Mouse (Mus musculus) midbrain, embryonic 16.5 days (tissue): ENCODE measurements around the gene Mks1. TPM values are rescaled to one million over a fixed set of nuclear protein-coding genes. Genes with fewer than 3 reads are reported as not detected.

Experiments used
- ATAC-seq: fragments of 200-750 bp; cut with Nextera tagmentation; 2 replicates; pipeline ENCODE4 v1.8.0; 2017; ENCODE audit warnings: moderate TSS enrichment
- H3K27ac ChIP-seq: fragments of 300-500 bp; sonication (generic); 2 replicates; pipeline ENCODE4 v1.5.1; 2014; ENCODE audit warnings: mild to moderate bottlenecking, low read length, mixed read lengths
- H3K27me3 ChIP-seq: fragments of 300-500 bp; sonication (generic); 2 replicates; pipeline ENCODE4 v1.6.1; 2014; ENCODE audit warnings: low read depth, low read length, mixed read lengths; ENCODE audit not compliant: control insufficient read depth, insufficient read depth
- H3K36me3 ChIP-seq: fragments of 300-500 bp; sonication (generic); 2 replicates; pipeline ENCODE4 v1.6.1; 2014; ENCODE audit warnings: mild to moderate bottlenecking, low read length, moderate library complexity, mixed read lengths; ENCODE audit not compliant: control insufficient read depth, insufficient read depth
- H3K4me1 ChIP-seq: fragments of 300-500 bp; sonication (generic); 2 replicates; pipeline ENCODE4 v1.6.1; 2014; ENCODE audit warnings: mild to moderate bottlenecking, low read length, mixed read lengths; ENCODE audit not compliant: control insufficient read depth, insufficient read depth
- H3K4me2 ChIP-seq: fragments of 300-500 bp; sonication (generic); 2 replicates; pipeline ENCODE4 v1.6.1; 2014; ENCODE audit warnings: mild to moderate bottlenecking, low read length, mixed read lengths
- H3K4me3 ChIP-seq: fragments of 300-500 bp; sonication (generic); 2 replicates; pipeline ENCODE4 v1.5.1; 2014; ENCODE audit warnings: low read depth, mild to moderate bottlenecking, low read length, moderate library complexity, mixed read lengths
- H3K9ac ChIP-seq: fragments of 300-500 bp; sonication (generic); 2 replicates; pipeline ENCODE4 v1.6.1; 2014; ENCODE audit warnings: low read depth, low read length, mixed read lengths
- H3K9me3 ChIP-seq: fragments of 300-500 bp; sonication (generic); replicated peaks from 2 replicates; pipeline ENCODE4 v1.6.1; 2014; ENCODE audit warnings: mild to moderate bottlenecking, low read length, mixed read lengths; ENCODE audit not compliant: control insufficient read depth, poor library complexity, severe bottlenecking
- WGBS: fragments of 180-500 bp; shearing (Covaris S2); extraction: QIAGEN DNeasy Blood & Tissue Kit; methylation state at CpG from one replicate; pipeline ENCODE4 v1.1.7; 2014; 5-methylcytosine and 5-hydroxymethylcytosine counted together
- polyA plus RNA-seq: library from polyadenylated mRNA; unstranded; fragments of >200 nt; fragmentation: Nextera tagmentation; extraction: Ambion mirVana; gene quantifications from 2 replicates; pipeline ENCODE4 v1.2.1, GENCODE M21; 2015

Gene Mks1
- polyA plus RNA-seq, 1 experiment from 2014 or later, result 11.0 TPM

DNA sequence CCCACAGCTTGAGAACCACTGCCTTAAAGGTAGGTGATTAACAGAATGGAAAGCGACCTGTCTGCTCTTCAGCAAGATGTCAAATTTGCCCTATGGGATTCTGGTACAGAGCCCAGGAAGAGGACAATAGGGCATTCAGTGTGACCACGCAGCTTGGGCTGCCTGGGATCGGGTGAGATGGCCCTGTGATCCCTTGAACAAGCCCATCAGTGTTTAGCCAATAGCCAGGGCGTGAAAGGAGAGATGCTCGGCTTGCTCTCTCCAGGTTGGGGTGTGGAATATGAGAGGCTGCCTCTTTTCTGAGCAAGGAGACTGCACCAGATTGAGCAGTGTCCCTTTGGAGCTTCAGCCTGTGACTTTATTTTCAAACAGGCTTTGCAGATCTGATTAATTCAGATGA, 31.5 kb upstream of the Mks1 start:
- WGBS, result 41% methylated on average over 5 of the region's 5 CpGs
- H3K4me2 ChIP-seq, result no peak overlapping the region
- peaks cover 8% of the 10 kb centered on the region; the same call in 1 of the 2 replicates for H3K4me1 ChIP-seq
- no peak overlapping the region for H3K27ac ChIP-seq
- no peaks in the 10 kb centered on the region for H3K9me3 ChIP-seq
- H3K36me3 ChIP-seq, result no peaks in the 10 kb centered on the region
- H3K27me3 ChIP-seq, result no peaks in the 10 kb centered on the region
- no peak overlapping the region for H3K4me3 ChIP-seq
- no peak overlapping the region for H3K9ac ChIP-seq
- no peak for ATAC-seq

GRCm38 (mm10) chr11:87828239-87828900, 24.6 kb upstream of the Mks1 start, which contains the start of gene Lpo:
Gene Lpo, minus strand, starts transcription at chr11:87828289.
- 19% methylated on average over 10 of the region's 10 CpGs for WGBS
- ATAC-seq, result no peak

GRCm38 (mm10) chr11:87840676-87841075, 12.3 kb upstream of the Mks1 start:
- H3K4me2 ChIP-seq, result no peak overlapping the region
- H3K4me1 ChIP-seq, result no peaks in the 10 kb centered on the region
- H3K4me3 ChIP-seq, result no peak overlapping the region
- H3K9ac ChIP-seq, result no peak overlapping the region
- no peak for ATAC-seq
- no peak overlapping the region for H3K27ac ChIP-seq
- H3K9me3 ChIP-seq, result no peaks in the 10 kb centered on the region
- no peaks in the 10 kb centered on the region for H3K36me3 ChIP-seq
- 90% methylated on average over 8 of the region's 8 CpGs for WGBS
- H3K27me3 ChIP-seq, result no peaks in the 10 kb centered on the region

More at GRCm38 (mm10) chr11:87828239-87828900, 24.6 kb upstream of the Mks1 start, which contains the start of gene Lpo:
- H3K9ac ChIP-seq, result no peak within 1 kb of the TSS
- H3K4me3 ChIP-seq, result no peak within 1 kb of the TSS
- H3K4me2 ChIP-seq, result no peak within 1 kb of the TSS
- no peaks in the 10 kb centered on the region for H3K27me3 ChIP-seq
- H3K4me1 ChIP-seq, result no peaks in the 10 kb centered on the region
- H3K9me3 ChIP-seq, result no peaks in the 10 kb centered on the region
- no peaks in the 10 kb centered on the region for H3K36me3 ChIP-seq
- no peak within 1 kb of the TSS for H3K27ac ChIP-seq

DNA sequence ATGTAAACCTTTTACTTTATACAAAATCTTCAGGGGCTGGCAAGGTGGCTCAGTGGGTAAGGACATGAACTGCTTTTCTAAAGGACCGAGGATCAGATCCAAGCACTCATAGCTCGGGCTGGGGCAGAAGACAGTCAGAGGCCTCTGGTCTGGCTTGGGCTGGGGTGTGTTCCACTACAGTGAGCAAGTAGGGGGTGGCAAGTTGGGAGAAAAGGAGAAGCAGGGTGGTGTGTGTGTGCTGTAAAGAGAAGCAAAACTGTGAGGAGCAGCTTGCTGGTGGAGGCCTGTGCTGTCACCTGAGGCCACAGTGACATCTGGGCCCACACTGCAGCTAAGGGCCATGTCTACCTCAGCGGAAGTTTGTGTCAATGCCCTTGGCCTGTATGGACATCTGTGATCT, 11.6 kb upstream of the Mks1 start:
- H3K4me3 ChIP-seq, result no peak overlapping the region
- H3K9me3 ChIP-seq, result no peaks in the 10 kb centered on the region
- no peak for ATAC-seq
- 86% methylated on average over 3 of the region's 3 CpGs for WGBS
- H3K9ac ChIP-seq, result no peak overlapping the region
- H3K4me2 ChIP-seq, result no peak overlapping the region
- no peaks in the 10 kb centered on the region for H3K36me3 ChIP-seq
- no peaks in the 10 kb centered on the region for H3K27me3 ChIP-seq
- no peaks in the 10 kb centered on the region for H3K4me1 ChIP-seq
- H3K27ac ChIP-seq, result no peak overlapping the region

- H3K4me1 ChIP-seq, result no peaks in the 10 kb centered on the region
- no peak overlapping the region for H3K4me3 ChIP-seq
- no peaks in the 10 kb centered on the region for H3K27me3 ChIP-seq
- no peaks in the 10 kb centered on the region for H3K9me3 ChIP-seq
- 84% methylated on average over 12 of the region's 12 CpGs for WGBS
- no peaks in the 10 kb centered on the region for H3K36me3 ChIP-seq
- no peak overlapping the region for H3K9ac ChIP-seq
- no peak for ATAC-seq
- H3K4me2 ChIP-seq, result no peak overlapping the region
- H3K27ac ChIP-seq, result no peak overlapping the region
Observed at GRCm38 (mm10) chr11:87846968-87847600, 5.9 kb upstream of the Mks1 start.

- no peaks in the 10 kb centered on the region for H3K9me3 ChIP-seq
- no peaks in the 10 kb centered on the region for H3K27me3 ChIP-seq
- peaks cover 3% of the 10 kb centered on the region for H3K4me1 ChIP-seq
- no peak for ATAC-seq
- H3K4me2 ChIP-seq, result no peak overlapping the region
- no peak overlapping the region for H3K9ac ChIP-seq
- no peak overlapping the region for H3K4me3 ChIP-seq
- H3K27ac ChIP-seq, result no peak overlapping the region
- 75% methylated on average over 6 of the region's 6 CpGs for WGBS
- no peaks in the 10 kb centered on the region for H3K36me3 ChIP-seq
Observed at GRCm38 (mm10) chr11:87847884-87848283, 5.1 kb upstream of the Mks1 start.

- ATAC-seq, result peak; percentile 22; the same call in 1 of the 2 replicates
- peak overlapping the region; percentile 62 for H3K9ac ChIP-seq
- H3K9me3 ChIP-seq, result no peaks in the 10 kb centered on the region
- no peaks in the 10 kb centered on the region for H3K36me3 ChIP-seq
- peak overlapping the region; percentile 83 for H3K27ac ChIP-seq
- H3K27me3 ChIP-seq, result no peaks in the 10 kb centered on the region
- H3K4me2 ChIP-seq, result peak overlapping the region; percentile 86
- H3K4me3 ChIP-seq, result peak overlapping the region; percentile 66
- 25% methylated on average over 8 of the region's 8 CpGs for WGBS
- H3K4me1 ChIP-seq, result peaks cover 7% of the 10 kb centered on the region
Observed at GRCm38 (mm10) chr11:87853597-87853954, 561 bp downstream of the Mks1 start.

DNA sequence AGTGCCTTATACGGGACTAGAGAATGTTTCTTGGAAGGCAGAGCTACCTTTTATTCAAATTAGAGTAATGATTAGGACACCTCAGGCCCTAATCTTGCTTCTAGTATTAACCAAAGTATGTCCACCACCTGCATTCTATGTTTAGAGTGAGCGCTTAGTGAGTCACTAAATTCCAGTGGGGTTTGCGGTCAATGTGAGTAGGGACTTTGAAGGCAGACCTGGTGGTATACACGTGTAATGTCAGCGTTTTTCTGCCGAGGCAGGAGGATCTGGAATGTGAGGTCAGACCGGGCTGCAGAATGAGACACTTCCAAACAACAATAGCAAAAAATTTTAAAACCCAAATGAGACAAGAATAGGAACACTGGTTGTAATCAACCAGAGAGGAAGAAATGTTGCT, 1.5 kb downstream of the Mks1 start:
- no peak overlapping the region for H3K4me3 ChIP-seq
- H3K27ac ChIP-seq, result no peak overlapping the region
- no peak overlapping the region for H3K9ac ChIP-seq
- peaks cover 7% of the 10 kb centered on the region for H3K4me1 ChIP-seq
- H3K4me2 ChIP-seq, result no peak overlapping the region
- no peaks in the 10 kb centered on the region for H3K9me3 ChIP-seq
- 89% methylated on average over 7 of the region's 7 CpGs for WGBS
- no peak for ATAC-seq
- H3K36me3 ChIP-seq, result no peaks in the 10 kb centered on the region
- H3K27me3 ChIP-seq, result no peaks in the 10 kb centered on the region

DNA sequence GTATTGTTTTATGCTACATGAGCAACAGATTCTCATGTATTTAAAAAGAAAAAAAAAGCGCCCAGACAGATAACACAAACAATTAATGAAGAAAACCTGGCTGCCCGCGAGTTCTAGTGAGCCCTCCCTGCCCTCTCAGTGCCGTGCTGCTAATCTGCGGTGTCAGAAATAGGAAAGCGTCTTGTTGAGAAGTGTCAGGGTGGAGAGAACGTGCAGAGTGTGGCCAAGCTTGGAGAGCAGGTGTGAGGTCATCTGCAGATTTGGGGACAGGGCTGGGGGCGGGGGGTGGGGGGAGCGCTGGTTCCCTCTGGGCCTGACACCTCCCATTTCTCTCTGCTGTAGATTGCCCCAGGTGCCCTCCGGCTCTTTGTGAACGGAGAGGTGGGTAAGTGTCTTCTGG, 6.3 kb downstream of the Mks1 start:
- ATAC-seq, result no peak
- Histone ChIP-seq H3K27me3 (no peaks in the 10 kb centered on the region), H3K4me3 (no peak overlapping the region), H3K9me3 (no peaks in the 10 kb centered on the region), H3K36me3 (no peaks in the 10 kb centered on the region), H3K9ac (no peak overlapping the region), H3K4me2 (no peak overlapping the region), H3K27ac (no peak overlapping the region), H3K4me1 (no peaks in the 10 kb centered on the region)
- 90% methylated on average over 11 of the region's 11 CpGs for WGBS
